Mouse (Mus musculus) embryo, embryonic 10.5 days (tissue): Measurements from ENCODE around the gene C1qtnf1.

Experiments used
- DNase-seq: peaks from one replicate; pipeline ENCODE4 v3.0.0-alpha.2; 2015; ENCODE audit warnings: low spot score

The C1qtnf1 gene

DNA sequence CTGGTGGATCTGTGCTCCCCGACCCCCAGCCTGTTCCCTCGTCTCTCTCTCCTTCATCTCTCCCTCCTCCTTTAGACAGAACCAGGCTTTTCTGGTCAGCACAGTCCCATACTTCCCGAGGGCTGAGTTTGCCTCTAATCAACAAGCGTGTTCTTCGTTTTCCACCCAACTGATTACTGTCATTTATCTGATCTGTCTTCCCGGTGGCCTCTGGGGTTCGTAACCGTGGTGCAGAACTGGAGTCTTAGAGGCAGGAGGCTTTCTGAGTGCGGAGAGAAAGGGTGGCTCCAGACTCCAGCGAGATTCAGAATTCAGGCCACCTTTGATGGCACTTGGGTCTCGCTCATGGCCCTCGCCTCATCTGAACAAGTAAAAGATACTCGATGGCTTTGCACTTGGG, 6.1 kb downstream of the C1qtnf1 start:
- DNase-seq: no peak

DNA sequence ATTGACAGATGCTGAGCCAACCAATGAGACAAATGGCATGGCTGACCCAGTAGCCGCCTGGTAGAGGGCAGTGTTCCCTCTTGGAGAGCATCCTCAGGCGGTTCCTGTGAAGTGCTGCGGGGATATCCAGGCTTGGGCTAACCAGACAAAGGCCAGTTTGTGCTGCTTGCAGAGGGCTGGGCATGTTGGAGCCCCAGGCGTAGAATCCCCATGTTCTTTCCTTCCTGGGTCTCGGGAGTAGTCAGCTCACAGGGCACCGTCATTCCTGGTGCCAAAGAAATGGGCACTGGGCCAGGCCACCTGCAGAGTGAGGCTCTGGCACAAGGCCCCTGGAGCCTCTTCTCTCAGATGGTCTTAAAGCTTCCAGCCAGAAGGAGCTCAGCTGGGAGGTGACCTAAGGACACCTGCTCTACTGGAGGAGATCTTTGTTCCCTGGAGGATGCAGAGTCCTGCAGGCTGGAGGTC, 8.5 kb downstream of the C1qtnf1 start:
- no peak for DNase-seq

GRCm38 (mm10) chr11:118438665-118439414, 10.8 kb downstream of the C1qtnf1 start:
- no peak for DNase-seq

DNA sequence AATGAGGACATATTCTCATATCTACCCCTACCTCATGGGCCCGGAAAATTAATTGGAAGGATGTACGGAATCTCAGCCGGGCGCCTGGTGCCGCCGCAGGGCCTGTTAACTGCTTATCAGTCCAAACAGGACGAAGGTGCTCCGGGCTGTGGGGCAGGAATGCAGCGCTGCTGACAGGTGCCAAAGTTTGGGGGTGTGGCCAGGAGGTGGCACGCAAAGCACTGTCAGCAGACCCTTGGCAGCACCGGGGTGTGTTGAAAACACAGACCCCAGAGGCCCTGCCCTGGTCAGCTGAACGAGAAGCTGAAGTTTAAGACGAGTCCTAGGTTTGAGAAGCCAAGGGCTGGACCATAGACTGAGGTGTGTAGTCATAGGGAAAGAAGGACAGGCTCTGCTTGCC, 14.7 kb downstream of the C1qtnf1 start:
- no peak for DNase-seq

DNA sequence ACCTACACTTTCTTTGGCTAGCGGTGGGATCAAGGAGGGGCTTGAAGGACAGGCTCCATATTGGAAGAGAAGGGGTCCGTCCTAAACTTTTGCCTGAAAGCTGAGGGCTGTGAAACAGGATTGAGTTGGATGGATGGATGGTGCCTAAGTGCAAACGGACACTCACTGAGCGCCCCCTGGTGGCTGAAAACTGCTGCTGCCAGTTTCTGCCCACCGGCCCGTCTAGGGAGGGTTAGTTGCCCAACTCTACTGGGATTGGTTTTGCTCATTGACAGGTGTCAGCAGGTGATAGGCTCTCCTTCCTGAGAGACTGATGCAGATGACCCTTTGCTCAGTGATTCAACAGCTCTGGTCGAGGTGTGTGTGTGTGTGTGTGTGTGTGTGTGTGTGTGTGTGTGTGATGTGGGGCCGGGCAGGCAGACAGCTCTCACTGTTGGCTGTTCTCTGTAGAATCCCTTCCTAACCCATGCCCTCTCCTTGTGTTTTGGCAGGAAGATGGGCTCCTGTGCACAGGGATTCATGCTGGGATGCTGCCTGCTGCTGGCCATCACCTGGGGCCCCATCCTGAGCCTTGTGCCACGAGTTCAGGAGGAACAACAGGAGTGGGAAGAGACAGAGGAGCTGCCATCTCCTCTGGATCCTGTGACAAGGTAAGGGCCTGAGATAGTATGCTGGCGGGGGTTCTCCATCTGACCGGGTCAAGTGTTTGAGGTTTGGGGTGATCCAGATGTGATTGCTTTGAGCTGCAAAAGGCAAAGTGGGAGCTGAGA, 15.4 kb downstream of the C1qtnf1 start:
- peak; percentile 87 for DNase-seq

DNA sequence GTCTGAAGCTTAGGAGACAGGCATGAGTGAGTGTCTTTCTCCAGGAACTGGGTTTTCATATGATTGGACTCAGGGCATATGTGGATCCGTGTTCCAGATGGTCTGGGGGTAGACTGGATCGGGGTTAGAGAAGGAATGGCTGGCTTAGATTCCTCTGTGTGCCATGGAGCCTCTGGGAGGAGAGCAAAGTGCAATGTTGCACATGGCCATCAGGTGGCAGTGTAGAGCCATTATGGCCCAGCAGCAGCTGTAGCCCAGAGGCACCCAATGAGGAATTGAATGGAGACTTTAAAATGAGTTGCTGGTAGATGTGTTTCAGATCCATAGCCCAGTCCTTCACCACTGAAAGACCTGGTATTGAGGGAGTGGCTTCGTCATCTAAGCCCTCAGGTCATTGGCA, 17.8 kb downstream of the C1qtnf1 start:
- DNase-seq: peak; percentile 91

- peak; percentile 51 for DNase-seq
Measured at GRCm38 (mm10) chr11:118447346-118447745, 19.3 kb downstream of the C1qtnf1 start.

DNA sequence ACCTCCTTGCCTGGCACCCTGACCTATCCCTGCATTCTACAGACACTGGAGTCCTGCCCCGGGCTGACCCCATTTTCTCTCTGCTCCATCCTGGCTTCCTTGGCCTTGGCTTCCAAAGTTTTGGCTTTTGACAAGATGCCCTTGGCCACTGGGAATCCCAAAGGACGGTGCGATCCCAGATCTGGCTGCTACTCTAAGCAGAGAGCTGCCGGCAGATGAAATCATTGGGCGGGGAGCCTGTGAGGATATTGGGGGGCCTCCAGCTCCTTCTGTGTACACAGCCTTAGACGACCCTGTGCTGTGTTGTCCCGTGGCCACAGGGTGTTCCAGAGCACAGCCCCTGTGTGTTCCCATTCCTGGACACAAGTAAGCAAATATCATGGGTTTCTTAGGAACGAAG, 20.4 kb downstream of the C1qtnf1 start:
- no peak for DNase-seq

DNA sequence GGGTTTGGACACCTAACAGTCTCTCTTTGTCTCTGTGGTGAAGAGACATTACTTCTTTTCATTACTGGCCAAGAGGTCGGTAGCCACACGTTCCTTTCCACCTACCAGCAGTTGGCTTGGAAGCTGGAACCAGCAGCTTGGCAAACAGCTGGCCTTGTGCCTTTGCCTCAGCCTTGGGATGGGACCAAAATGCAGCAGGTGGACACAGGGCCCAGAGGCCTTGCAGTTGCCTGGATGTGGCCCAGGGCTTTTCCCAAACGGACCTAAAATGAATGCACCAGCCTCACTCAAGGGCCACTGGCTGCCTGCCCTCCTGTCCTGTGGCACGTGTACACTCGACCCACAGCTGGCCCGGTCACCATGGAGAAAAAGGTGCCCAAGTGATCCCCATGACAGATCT, 23.2 kb downstream of the C1qtnf1 start:
- DNase-seq: no peak

- no peak for DNase-seq
Measured at GRCm38 (mm10) chr11:118452955-118453354, 25.0 kb downstream of the C1qtnf1 start.

- DNase-seq: no peak
Measured at GRCm38 (mm10) chr11:118453886-118454671, 26.1 kb downstream of the C1qtnf1 start.

DNA sequence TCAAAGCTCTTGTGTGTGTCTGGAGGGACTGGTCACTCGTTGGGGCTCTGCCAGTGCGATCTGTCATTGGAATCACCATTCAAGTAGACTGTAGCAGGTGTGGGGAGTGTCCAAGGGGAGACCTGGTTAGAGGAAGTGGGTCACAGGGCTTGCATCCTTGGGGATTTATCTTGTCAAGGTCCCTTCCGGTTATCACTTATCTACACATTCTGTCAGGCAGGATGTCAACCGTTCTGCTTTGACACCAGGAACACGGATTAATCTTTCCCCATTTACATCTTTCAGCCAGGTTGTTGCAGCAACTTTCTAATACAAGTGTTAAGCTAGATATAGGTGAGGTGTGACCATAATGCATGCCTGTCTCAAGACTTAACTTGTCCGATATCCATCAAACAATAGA, 27.8 kb downstream of the C1qtnf1 start:
- DNase-seq: no peak

DNA sequence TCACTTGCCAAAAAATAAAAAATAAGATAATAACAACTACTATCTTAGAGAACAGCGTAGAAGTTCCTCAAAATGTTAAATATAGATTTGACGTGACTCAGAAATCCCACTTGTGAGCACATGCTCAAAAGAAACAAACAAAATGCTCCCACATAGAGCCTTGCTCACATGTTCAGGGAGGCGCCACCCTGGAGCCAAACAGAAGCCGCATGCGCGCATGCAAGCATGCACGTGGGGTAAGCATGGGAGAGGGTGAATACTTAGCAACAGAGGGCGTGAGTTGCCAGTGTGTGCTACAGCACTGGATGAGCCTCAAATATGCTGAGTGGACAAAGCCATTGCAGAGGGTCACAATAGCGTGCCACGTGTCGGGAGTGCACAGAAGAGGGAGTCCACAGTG, 28.9 kb downstream of the C1qtnf1 start:
- no peak for DNase-seq

DNA sequence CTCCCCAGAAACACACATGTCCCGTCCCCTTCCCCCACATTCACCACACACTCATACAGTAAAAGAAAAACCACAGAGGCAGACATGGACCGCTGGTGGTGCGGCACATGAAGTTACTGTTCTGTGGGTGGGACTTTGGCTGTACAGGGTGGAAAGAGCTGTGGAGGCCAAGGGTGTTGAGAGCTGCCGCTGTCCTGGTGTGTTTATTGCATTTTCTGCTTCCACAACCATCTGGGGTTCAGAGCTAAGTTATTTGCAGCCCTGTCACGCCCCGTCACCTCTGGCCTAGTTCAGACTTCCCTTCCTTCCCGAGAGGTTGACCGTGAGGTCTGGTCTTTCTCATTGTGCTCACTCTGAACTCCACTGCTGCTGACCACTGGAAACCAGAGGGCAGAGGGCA, 31.0 kb downstream of the C1qtnf1 start:
- peak; percentile 59 for DNase-seq

DNA sequence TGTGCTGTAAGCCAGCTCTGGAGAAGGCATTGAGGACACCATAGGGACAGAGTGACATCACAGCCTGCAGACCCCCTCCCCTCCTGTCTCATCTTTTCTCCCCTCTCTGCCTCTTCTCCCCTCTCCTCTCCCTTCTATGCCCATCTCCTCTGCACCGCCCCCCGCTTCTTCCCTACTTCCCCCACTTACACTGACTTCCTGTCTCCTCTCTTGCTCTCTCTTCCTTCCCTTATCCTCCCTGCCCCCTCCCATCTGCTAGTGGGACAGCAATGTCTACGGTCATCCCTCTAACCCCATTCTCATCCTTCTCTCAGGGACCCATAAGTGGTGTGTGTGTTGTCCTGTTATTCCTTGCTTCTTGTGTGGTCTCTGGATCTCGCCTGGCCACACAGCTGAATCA, 31.5 kb downstream of the C1qtnf1 start:
- DNase-seq: no peak

DNA sequence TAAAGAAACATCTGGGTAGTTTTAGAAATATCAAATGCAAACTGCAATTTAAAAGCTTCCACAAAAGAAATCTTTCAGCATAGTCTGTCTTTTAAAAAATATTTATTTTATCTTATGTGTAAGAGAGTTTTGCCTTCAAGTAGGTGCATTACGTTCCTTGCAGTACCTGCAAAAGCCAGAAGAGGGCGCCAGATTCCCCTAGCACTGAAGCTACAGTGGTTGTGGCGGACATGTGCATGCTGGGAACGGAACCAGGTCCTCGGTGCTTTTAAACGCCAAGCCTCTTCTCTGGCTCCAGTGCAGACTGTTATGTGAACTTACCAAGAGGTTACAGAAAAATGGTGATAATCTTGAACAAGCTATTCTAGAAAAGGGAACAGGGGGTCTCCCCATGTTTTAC, 32.3 kb downstream of the C1qtnf1 start:
- peak; percentile 33 for DNase-seq

- no peak for DNase-seq
Measured at GRCm38 (mm10) chr11:118467441-118468035, 39.5 kb downstream of the C1qtnf1 start.

DNA sequence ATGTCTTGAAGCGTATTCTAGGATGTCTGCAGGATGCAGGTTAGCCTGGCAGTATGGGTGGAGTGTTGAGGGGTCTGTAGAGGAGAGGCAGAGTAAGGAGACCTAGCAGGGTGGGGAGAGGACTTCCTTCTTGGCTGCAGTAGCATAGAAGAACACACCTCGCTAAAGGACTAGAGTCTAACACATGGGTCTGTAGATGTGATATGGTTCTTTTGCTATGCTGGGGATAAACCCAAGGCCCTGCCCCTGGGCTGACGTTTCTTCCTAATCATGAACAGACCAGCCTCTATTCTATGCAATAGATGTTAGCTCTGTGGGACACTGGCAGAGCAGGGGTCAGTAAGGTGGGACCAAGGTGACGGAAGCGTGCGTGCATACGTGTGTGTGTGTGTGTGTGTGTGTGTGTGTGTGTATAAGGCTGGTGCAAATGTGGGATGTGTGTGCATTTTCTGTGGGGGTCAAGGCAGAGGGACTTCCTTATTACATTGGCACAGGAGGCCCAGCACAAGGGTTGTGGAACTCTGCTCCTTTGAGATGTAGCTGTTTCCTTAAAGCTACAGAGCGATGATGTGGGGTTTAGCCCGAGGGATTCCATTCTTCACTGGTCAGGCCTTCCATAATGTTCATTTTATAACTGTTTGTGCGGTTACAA, 41.6 kb downstream of the C1qtnf1 start:
- no peak for DNase-seq

- DNase-seq: peak; percentile 58
Measured at GRCm38 (mm10) chr11:118470234-118470966, 42.4 kb downstream of the C1qtnf1 start.

- DNase-seq: no peak
Measured at GRCm38 (mm10) chr11:118471676-118472075, 43.7 kb downstream of the C1qtnf1 start.

DNA sequence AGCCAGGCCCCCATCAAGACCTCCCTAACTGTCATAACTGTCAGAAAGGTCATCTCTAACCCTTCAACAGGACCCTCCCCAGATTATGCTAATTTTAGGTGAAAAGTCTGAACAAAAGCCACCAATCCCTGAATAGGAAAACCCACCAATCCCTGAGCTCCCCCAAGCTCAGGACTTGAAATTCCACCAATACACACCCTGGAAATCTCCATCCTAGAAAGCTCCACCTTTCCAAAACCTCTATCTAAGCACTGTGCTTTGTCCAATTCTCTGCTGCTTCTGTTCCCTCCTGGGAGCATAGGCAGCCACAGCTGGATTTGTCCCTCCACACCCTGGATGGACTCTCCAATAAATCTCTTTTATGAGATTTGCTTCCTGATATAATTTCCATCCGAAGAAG, 45.2 kb downstream of the C1qtnf1 start:
- no peak for DNase-seq
